ENCODE assay signal across 26 mouse cellular contexts in the genomic region with DNA sequence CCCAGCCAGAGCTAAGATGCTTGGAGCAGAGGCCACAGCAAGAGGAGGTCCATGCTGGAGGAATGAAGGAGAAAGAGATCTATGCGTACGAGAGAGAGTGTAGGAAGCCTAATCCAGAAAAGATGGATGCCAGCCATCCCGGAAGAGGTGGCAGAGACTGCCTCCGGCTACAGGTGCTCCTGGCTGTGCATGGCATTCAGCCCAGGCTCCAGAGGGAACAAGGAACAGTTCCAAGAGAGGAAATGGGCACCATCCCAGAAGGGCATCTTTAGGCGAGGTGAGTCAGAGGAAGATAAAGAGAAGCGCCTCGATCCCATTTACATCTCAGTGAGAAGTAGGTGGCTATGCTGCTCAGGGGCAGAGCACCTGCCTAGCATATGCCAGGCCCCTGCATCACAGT. TPM values are rescaled to one million over a fixed set of nuclear protein-coding genes. Genes with fewer than 3 reads are reported as not detected.
DNase-seq lines count a peak whose midpoint lies in the region; ATAC-seq lines count a peak whose summit lies in the region.
"Had no signal": no experiment of that assay in that cellular context is flagged by ENCODE, and none has a peak within 500 bp of the region (broad histone marks: within the 10 kb centered on the region; RNA-seq: fewer than 3 reads in every experiment).

No protein-coding gene starts in this region.

- no peak for ATAC-seq in forebrain, embryonic 14.5 days
- ATAC-seq in forebrain, embryonic 15.5 days (replicated peaks): no peak
- no peak for ATAC-seq in megakaryocyte, adult 5-6 weeks (ENCODE audit: poor library complexity, severe bottlenecking)
- ATAC-seq: midbrain, embryonic 15.5 days; Patski had no signal

- no peak overlapping the region for H3K4me3 ChIP-seq in forebrain, embryonic 14.5 days (ENCODE audit: low read depth, low read length)
- H3K4me3 ChIP-seq in forebrain, embryonic 15.5 days: no peak overlapping the region
- H3K4me3 ChIP-seq: forebrain, embryonic 12.5 days; limb, embryonic 15.5 days; midbrain, embryonic 15.5 days had no signal

- no peaks in the 10 kb centered on the region for H3K9me3 ChIP-seq in forebrain, embryonic 14.5 days (replicated peaks; ENCODE audit: control insufficient read depth, low read length)
- no peaks in the 10 kb centered on the region for H3K9me3 ChIP-seq in forebrain, embryonic 15.5 days
- H3K9me3 ChIP-seq: forebrain, embryonic 12.5 days; limb, embryonic 15.5 days; midbrain, embryonic 15.5 days had no signal

- no peaks in the 10 kb centered on the region for H3K27me3 ChIP-seq in forebrain, embryonic 14.5 days (replicated peaks; ENCODE audit: control insufficient read depth, insufficient read depth, low read length)
- no peaks in the 10 kb centered on the region for H3K27me3 ChIP-seq in forebrain, embryonic 15.5 days
- H3K27me3 ChIP-seq: limb, embryonic 15.5 days; midbrain, embryonic 15.5 days; Patski had no signal

- peak; percentile 65 for DNase-seq in forebrain, embryonic 14.5 days (ENCODE audit: low spot score)
- DNase-seq in right cerebral cortex, adult 18-20 months: peak; percentile 72
- DNase-seq in right cerebral cortex, postnatal 36 days (ENCODE audit: low spot score in 2 of 2): no peak
- DNase-seq in cerebellum, adult 11-12 months: peak; percentile 98
- peak; percentile 96 to 100 for DNase-seq in cerebellum, postnatal 36 days
- no peak for DNase-seq in liver
- DNase-seq: adrenal gland, adult 2 months; embryo, embryonic 11 days; kidney, postnatal 4 days; lung, adult 18-20 months; lung, postnatal 36 days; spleen, adult 18-20 months; thymus, postnatal 4 days had no signal

- WGBS in forebrain, embryonic 14.5 days: 50% methylated on average over 7 of the region's 7 CpGs
- 44% methylated on average over 7 of the region's 7 CpGs for WGBS in forebrain, embryonic 15.5 days

- peaks cover 12% of the 10 kb centered on the region for H3K4me1 ChIP-seq in forebrain, embryonic 14.5 days (ENCODE audit: control insufficient read depth, insufficient read depth, low read length)
- peaks cover 20% of the 10 kb centered on the region for H3K4me1 ChIP-seq in forebrain, embryonic 15.5 days

- H3K27ac ChIP-seq in forebrain, embryonic 14.5 days (ENCODE audit: low read depth, low read length): no peak overlapping the region
- H3K27ac ChIP-seq in forebrain, embryonic 15.5 days (replicated peaks): no peak overlapping the region
- H3K27ac ChIP-seq: forebrain, embryonic 12.5 days; hindbrain, embryonic 14.5 days; limb, embryonic 15.5 days; midbrain, embryonic 15.5 days had no signal

- no peaks in the 10 kb centered on the region for H3K36me3 ChIP-seq in forebrain, embryonic 14.5 days (ENCODE audit: control insufficient read depth, insufficient read depth, low read length)
- no peaks in the 10 kb centered on the region for H3K36me3 ChIP-seq in forebrain, embryonic 15.5 days
- H3K36me3 ChIP-seq: forebrain, embryonic 12.5 days; limb, embryonic 15.5 days; midbrain, embryonic 15.5 days had no signal

- H3K4me2 ChIP-seq in forebrain, embryonic 14.5 days (ENCODE audit: low read length): no peak overlapping the region
- no peak overlapping the region for H3K4me2 ChIP-seq in forebrain, embryonic 15.5 days (replicated peaks)
- H3K4me2 ChIP-seq: forebrain, embryonic 12.5 days; hindbrain, embryonic 14.5 days; limb, embryonic 15.5 days; midbrain, embryonic 15.5 days had no signal

- no peak overlapping the region for H3K9ac ChIP-seq in forebrain, embryonic 14.5 days (ENCODE audit: low read length)
- no peak overlapping the region for H3K9ac ChIP-seq in forebrain, embryonic 15.5 days (replicated peaks)
- H3K9ac ChIP-seq: forebrain, embryonic 12.5 days; hindbrain, embryonic 14.5 days; limb, embryonic 15.5 days; midbrain, embryonic 15.5 days had no signal

RNA-seq across cellular contexts. Expression of gene Mpp3, which starts 2.9 kb away (rescaled TPM):
- polyA plus RNA-seq in forebrain, embryonic 14.5 days (2014; fragmentation: Nextera tagmentation; extraction: Ambion mirVana): 34.2 and 39.6 TPM in 2 replicates
- polyA plus RNA-seq in forebrain, embryonic 15.5 days (2015; fragmentation: Nextera tagmentation; extraction: Ambion mirVana): 46.2 and 48.5 TPM in 2 replicates
- not detected in 2 replicates for total RNA-seq in megakaryocyte, adult 5-6 weeks (2015)
- total RNA-seq in megakaryocyte, adult 5-6 weeks (2017): not detected in 2 replicates

RNA-seq across cellular contexts. Expression of gene Cd300lg, which starts 10.2 kb away (rescaled TPM):
- 0.23 TPM in 1 of 2 replicates, not detected in the other for polyA plus RNA-seq in forebrain, embryonic 14.5 days (2014; fragmentation: Nextera tagmentation; extraction: Ambion mirVana)
- 0.11 and 0.34 TPM in 2 replicates for polyA plus RNA-seq in forebrain, embryonic 15.5 days (2015; fragmentation: Nextera tagmentation; extraction: Ambion mirVana)
- total RNA-seq in megakaryocyte, adult 5-6 weeks (2015): 56.1 and 63.1 TPM in 2 replicates
- 37.9 and 40.4 TPM in 2 replicates for total RNA-seq in megakaryocyte, adult 5-6 weeks (2017)
- total RNA-seq: left cerebral cortex, postnatal 10 days had no signal
- polyA plus RNA-seq: Patski had no signal

RNA-seq across cellular contexts. Expression of gene Dusp3, which starts 44.3 kb away (rescaled TPM):
- 10.4 and 12.2 TPM in 2 replicates for polyA plus RNA-seq in forebrain, embryonic 14.5 days (2014; fragmentation: Nextera tagmentation; extraction: Ambion mirVana)
- polyA plus RNA-seq in forebrain, embryonic 15.5 days (2015; fragmentation: Nextera tagmentation; extraction: Ambion mirVana): 11.0 and 13.0 TPM in 2 replicates
- total RNA-seq in megakaryocyte, adult 5-6 weeks (2015): 24.9 and 30.3 TPM in 2 replicates
- total RNA-seq in megakaryocyte, adult 5-6 weeks (2017): 21.9 and 25.2 TPM in 2 replicates

RNA-seq across cellular contexts. Expression of gene Cfap97d1, which starts 47.1 kb away (rescaled TPM):
- not detected in 2 replicates for polyA plus RNA-seq in forebrain, embryonic 14.5 days (2014; fragmentation: Nextera tagmentation; extraction: Ambion mirVana)
- not detected in 2 replicates for polyA plus RNA-seq in forebrain, embryonic 15.5 days (2015; fragmentation: Nextera tagmentation; extraction: Ambion mirVana)
- not detected in 2 replicates for total RNA-seq in megakaryocyte, adult 5-6 weeks (2015)
- total RNA-seq in megakaryocyte, adult 5-6 weeks (2017): not detected in 2 replicates
- total RNA-seq: adrenal gland, adult 2 months; gastrocnemius, adult 18-20 months; heart, adult 8-10 months; left cerebral cortex, postnatal 10 days had no signal
- polyA plus RNA-seq: adrenal gland, adult 2 months; forebrain, embryonic 12.5 days; heart, postnatal 0 days; hindbrain, embryonic 14.5 days; intestine, postnatal 0 days; limb, embryonic 15.5 days; midbrain, embryonic 15.5 days; Patski; stomach, embryonic 16.5 days had no signal

RNA-seq across cellular contexts. Expression of gene Mpp2, which starts 57.2 kb away (rescaled TPM):
- 15.3 and 16.8 TPM in 2 replicates for polyA plus RNA-seq in forebrain, embryonic 14.5 days (2014; fragmentation: Nextera tagmentation; extraction: Ambion mirVana)
- 19.3 and 22.7 TPM in 2 replicates for polyA plus RNA-seq in forebrain, embryonic 15.5 days (2015; fragmentation: Nextera tagmentation; extraction: Ambion mirVana)
- total RNA-seq in megakaryocyte, adult 5-6 weeks (2015): 0.02 and 0.57 TPM in 2 replicates
- 0.11 TPM in 1 of 2 replicates, not detected in the other for total RNA-seq in megakaryocyte, adult 5-6 weeks (2017)

Comparison
In these comparisons a context has a peak if more than half of its experiments do, and no peak if none do; other contexts are left out.
1. DNase-seq: peak in forebrain, embryonic 14.5 days (single experiment), right cerebral cortex, adult 18-20 months (single experiment), cerebellum, adult 11-12 months (single experiment) and cerebellum, postnatal 36 days (2 of 2); none in right cerebral cortex, postnatal 36 days (0 of 2) and liver (single experiment).